Mouse (Mus musculus): ENCODE measurements around the gene Ctnnbip1.

The Ctnnbip1 gene

GRCm38 (mm10) chr4:149521258-149521657 lies 3.2 kb downstream of the Ctnnbip1 start:
- DNase-seq (ENCODE audit: low spot score in 2 of 2) = no peak

DNA sequence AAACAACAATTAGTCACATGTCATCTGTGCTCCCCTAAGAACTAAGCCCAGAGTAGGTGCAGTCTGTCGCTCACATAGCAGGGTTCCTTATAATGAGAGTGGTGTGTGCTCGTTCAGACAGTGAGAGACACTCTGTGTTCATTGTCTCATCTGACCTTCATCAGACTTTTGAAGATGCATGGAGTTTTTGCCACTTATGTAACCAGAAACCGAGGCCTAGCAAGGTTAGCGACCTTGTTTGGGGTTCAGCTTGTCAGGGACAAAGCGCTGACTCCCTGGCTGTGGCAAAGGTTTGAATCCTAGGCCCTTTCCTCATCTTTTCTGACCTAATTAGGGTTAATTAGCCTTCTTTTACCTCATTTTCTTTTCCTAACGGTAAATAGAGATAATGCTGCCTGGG lies 5.9 kb downstream of the Ctnnbip1 start:
- DNase-seq (ENCODE audit: low spot score in 2 of 2) = no peak

GRCm38 (mm10) chr4:149525170-149525569 lies 7.1 kb downstream of the Ctnnbip1 start:
- DNase-seq (ENCODE audit: low spot score in 2 of 2) = no peak

GRCm38 (mm10) chr4:149525811-149526210 lies 7.8 kb downstream of the Ctnnbip1 start:
- no peak for DNase-seq (ENCODE audit: low spot score in 2 of 2)

DNA sequence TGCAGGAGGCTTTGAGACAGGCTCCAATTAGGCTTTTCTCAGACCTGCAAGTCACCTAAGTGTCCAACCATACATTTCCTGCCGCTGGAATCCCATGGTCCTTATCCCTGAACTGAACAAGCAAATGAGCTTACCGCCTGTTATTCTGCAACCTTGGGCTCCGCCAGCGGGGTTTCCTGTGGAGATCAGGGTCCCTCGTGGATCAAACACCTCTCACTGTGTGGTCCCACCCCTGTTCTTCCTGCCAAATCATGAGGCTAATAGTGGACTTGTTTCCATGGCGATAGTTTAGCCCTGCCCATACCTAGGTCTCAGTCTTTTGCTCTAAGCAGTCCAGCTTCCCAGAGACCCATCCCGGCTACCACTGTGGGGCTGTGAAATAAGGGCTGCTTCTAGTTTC lies 8.3 kb downstream of the Ctnnbip1 start:
- DNase-seq (ENCODE audit: low spot score in 2 of 2) = no peak

DNA sequence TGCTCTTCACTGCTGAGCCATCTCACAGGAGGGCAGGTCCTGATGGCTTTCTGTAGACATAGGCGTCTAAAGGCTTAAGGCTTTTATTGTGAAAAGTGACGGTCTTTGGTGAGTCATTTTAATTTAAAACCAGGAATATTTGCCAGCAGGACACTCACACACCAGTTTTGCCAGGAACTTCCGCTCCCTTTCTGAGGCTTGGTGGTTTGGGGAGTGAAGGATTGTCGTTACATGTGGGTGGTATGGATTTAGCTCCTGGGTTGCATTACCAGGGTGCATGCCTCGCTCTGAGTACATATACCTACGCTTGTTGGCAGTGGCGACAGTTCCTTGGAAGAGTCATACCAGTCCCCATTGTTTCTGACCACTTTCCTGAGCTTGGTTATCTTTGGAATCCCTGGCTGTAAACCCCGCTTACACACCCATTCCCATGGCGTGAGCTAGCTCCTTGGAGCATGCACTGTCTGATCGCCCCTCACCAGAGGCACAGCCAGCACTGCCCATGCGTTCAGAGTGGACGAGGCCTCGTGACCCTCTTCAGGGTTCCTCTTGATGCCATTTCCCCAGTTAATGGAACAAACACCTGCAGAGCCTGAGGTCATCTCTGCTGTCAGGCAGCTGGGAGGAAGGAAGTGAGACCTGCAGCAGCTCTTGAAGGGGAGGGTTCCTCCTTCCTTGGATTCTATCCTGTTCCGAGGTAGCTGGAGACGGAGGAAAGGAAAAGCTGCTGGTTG lies 9.8 kb downstream of the Ctnnbip1 start:
- DNase-seq (ENCODE audit: low spot score in 2 of 2) = no peak

DNA sequence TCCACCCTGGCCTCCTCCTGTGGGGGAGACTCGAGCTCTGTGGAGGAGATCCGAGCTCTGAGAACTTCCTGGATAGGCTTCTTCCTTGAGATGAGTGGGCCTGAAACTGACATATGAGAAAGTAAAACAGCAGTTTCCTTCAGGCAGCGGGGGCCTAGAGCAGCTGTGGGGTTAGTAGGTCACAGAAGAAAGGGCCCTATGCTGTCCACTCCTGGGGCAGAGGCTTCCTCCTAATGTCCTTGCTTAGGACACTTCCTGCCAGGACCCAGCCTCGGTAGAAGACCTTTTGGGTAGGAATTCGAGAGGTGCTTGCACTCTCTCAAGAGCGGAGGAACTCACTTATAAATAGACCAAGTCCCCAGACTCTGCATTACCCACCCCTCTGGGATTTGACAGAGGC lies 11.7 kb downstream of the Ctnnbip1 start:
- no peak for DNase-seq (ENCODE audit: low spot score in 2 of 2)

GRCm38 (mm10) chr4:149539441-149539840 lies 21.4 kb downstream of the Ctnnbip1 start:
- DNase-seq (ENCODE audit: low spot score in 2 of 2) = no peak

GRCm38 (mm10) chr4:149541935-149542334 lies 23.9 kb downstream of the Ctnnbip1 start:
- no peak for DNase-seq (ENCODE audit: low spot score in 2 of 2)

GRCm38 (mm10) chr4:149542431-149542830 lies 24.4 kb downstream of the Ctnnbip1 start:
- DNase-seq (ENCODE audit: low spot score in 2 of 2) = no peak

- DNase-seq (ENCODE audit: low spot score in 2 of 2) = peak in 1 of 2 experiments; percentile 93
Observed at GRCm38 (mm10) chr4:149542927-149543553, 25.0 kb downstream of the Ctnnbip1 start.

DNA sequence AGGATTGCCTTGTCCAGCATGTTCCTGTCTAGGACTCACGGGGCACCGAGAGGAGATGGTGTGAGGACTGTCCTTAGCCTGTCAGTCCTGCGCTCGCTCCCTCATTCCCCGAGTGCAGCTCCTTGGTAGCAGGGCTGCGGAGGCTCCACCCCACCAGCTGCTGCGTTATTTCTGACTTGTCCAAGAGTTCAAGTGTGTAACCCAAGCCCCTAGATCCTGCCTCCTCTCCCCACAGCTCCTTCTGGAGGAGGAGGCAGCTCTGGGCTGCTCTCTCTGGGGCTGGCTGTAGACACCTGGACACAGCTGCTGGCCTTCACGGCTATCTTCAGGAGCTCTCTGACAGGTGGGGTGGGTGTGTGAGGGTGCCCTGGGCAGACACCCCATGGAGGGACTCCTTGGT lies 26.9 kb downstream of the Ctnnbip1 start:
- DNase-seq (ENCODE audit: low spot score in 2 of 2) = no peak

GRCm38 (mm10) chr4:149546797-149547444 lies 28.9 kb downstream of the Ctnnbip1 start:
- DNase-seq (ENCODE audit: low spot score in 2 of 2) = no peak

DNA sequence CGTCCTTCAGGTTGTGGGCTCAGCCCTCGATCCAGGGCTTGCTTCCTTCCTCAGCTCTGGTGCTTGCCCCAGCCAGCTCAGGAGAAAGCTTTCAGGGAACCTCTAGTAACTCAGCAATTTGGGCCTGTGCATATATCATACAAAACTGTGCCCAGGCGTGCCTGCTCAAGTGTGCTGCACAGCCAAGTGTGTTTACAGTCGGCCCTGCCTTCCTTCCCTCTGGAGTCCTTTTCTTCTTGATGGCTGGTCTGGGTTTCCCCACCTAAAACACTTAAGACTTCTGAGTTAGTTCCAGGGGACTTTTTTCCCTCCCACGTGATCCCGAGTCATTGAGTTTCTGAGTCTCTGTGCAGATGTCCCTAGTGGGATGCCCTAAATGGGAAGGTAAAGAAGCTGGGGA lies 29.5 kb downstream of the Ctnnbip1 start:
- DNase-seq (ENCODE audit: low spot score in 2 of 2) = no peak

- DNase-seq (ENCODE audit: low spot score in 2 of 2) = peak; percentile 75 to 96
Observed at GRCm38 (mm10) chr4:149549221-149549925, 31.3 kb downstream of the Ctnnbip1 start.

DNA sequence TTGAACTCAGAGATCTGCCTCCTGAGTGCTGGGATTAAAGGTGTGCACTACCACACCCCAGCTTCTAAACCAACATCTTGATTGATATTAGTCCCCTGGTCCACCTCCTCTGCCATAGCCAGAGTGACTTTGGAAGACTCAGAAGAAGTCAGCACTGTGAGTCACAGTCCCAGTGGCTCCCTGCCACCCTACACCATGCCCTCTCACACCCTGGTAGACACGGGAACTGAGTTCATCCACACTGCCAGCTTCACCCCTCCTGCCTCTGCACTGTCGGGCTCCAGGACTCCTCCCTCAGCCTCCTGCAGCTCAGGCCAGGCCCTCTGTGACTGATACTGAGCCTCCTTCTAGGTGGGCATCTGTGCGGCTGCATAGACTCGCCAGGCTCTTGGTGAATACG lies 32.8 kb downstream of the Ctnnbip1 start:
- no peak for DNase-seq (ENCODE audit: low spot score in 2 of 2)

DNA sequence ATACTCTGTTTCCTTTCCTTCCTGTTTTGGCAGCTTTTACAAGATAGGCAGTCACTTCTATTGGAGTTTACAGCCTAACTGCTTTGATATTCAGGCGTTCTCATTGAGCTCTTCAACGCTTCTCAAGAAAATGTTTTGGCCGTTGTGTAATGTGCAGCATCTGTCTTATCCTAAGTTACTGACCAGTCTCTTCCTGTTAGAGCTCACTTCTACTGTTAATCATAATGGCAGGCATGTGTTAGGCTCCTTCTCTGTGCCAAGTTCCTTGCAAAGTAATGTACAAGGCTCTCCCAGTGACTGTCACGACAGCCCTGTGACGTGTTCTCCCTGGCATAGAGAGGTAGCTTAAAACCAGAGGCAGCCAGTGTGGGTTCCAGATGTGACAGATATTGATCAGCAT lies 33.7 kb downstream of the Ctnnbip1 start:
- DNase-seq (ENCODE audit: low spot score in 2 of 2) = no peak

DNA sequence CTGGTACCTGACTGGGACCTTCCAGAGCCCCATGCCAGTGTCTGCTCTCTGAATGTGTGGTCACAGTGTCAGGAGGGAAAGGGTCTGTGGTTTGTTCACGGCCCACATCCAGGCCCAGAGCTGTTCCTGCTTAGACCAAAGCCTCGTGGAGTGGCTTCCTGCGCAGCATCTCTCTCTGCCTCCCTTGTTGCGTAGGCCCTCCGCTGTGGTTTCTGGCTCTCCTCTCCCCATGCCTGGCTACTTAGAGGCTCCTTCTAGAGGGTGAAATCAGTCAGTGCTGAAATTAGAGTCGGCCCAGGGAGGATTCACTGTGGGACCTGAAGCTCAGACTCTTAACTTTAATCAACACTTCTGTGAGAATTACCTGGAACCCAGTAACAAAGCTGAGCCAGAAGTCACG lies 35.8 kb downstream of the Ctnnbip1 start:
- no peak for DNase-seq (ENCODE audit: low spot score in 2 of 2)

DNA sequence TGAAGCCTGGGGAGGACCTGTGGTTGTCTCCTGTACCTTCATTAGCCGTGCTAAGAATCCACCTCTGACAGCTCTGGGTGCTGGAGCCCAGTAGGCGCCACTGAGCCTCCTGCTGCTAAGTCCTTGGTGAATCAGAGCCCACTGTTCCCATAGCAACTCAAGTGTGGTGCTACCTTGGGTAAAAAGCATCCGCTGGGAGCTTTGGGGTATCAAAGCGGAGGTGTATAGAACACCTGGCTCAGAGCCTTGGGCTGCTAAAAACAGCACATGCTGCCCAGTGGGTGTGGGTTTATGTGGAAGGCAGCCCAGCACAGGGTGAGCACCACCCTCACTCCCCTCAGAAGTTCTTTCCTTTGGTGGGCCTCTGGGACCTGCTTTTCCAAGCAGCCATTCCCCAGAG lies 38.1 kb downstream of the Ctnnbip1 start:
- DNase-seq (ENCODE audit: low spot score in 2 of 2) = peak; percentile 83 to 90

DNA sequence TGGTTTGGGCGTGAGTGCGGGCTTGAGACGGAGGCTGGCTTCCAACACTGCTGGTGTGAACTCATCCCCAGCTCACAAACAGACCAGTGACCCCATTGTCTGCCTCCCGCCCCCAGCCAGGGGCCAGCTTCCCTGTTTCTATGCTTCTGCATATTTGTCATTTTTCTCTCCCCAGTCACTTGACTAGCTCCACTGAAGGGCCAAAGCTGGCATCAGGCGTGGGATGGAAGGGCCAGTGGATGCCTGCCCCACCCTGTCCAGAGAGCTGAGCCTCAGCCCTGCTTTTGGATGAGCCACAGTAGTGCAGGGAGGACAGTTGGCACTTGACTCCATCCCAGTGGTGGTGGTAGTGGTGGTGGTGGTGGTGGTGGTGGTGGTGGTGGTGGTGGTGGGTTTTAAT lies 39.9 kb downstream of the Ctnnbip1 start:
- DNase-seq (ENCODE audit: low spot score in 2 of 2) = no peak

- no peak for DNase-seq (ENCODE audit: low spot score in 2 of 2)
Observed at GRCm38 (mm10) chr4:149558389-149558788, 40.4 kb downstream of the Ctnnbip1 start.

DNA sequence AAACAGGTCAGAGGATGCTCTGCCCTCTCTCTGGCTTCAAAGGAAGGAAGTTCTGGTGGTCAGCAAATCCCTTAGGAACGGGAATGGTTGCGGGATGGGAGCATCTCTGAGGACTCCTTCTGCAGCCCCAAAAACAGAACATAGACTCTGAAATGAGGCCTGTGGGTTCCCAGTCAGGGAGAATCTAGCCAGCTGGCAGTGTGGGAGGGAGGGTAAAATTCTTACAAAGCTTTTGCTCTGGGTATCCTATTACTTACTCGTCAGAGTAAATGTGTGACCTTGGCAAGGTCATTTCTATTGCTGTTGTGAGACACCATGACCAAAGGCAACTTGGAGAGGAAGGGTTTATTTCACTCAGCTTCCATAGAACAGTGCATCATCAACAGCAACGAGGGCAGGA lies 43.4 kb downstream of the Ctnnbip1 start:
- DNase-seq (ENCODE audit: low spot score in 2 of 2) = peak in 1 of 2 experiments; percentile 77

Data from left cerebral cortex, adult 9 months (tissue).